Mouse (Mus musculus): ENCODE measurements around the gene Tmem239.

Gene Tmem239

DNA sequence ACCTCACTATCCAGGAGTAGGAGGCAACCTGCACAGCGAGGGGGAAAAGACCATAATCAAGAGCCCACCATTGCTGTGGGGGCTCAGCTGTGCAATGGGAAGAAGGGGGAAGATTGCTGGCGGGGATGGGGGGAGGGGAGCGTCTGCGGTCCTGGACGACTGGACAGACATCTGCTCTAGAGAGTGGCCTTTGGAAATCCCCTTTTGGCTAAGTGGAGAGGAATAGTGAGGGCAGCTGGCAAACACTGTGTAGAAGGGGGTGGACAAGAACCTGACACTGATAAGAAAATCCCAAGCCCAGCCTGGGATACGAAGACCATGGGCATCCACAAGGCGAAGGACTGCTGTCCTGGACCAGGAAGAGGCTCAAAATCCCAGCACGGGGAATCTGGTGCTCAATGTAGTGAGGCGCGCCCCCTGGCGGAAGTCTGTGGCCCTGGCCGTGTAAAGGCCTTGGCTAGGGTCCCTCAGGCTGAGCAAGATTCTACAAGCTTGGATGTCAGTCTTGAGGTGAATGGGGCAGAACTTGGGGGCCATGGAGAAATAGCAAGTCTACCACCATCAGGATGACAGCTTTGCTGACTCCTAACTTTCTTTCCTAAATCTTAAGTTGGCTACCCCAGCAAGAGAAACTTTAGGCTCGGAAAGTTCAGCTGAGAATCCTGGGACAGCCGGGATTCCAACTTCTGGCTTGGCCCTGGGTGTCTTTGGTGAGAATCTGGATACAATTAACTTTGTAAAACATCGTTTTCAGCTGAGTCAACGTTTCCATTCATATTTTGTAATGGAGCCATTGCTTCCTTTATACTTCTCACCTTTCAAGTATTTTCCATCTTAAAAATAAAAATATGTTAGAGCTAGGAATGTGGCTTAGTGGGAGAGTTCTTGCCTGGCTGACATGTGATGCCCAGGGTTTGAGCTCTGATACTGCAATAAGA, 5.5 kb downstream of the Tmem239 start:
- DNase-seq (ENCODE audit: low read depth): peak; percentile 80

DNA sequence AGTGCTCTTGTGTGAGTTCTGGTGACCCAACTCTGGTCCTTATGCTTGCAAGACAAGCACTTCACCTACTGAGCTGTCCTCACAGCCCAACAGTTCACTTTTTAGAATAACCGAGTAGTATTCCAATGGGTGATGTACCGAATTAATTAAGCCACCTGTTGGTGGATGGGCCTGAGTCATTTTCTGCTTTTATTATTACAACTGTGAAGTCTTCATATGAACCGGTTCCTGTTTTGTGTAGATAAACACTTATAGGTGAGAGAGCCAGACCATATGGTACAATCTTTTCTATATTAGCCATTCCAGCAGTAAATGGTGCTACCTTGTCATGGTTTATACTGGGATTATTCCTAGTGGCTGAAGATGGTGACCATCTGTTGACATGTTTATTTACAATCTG, 6.5 kb downstream of the Tmem239 start:
- DNase-seq (ENCODE audit: low read depth): no peak

DNA sequence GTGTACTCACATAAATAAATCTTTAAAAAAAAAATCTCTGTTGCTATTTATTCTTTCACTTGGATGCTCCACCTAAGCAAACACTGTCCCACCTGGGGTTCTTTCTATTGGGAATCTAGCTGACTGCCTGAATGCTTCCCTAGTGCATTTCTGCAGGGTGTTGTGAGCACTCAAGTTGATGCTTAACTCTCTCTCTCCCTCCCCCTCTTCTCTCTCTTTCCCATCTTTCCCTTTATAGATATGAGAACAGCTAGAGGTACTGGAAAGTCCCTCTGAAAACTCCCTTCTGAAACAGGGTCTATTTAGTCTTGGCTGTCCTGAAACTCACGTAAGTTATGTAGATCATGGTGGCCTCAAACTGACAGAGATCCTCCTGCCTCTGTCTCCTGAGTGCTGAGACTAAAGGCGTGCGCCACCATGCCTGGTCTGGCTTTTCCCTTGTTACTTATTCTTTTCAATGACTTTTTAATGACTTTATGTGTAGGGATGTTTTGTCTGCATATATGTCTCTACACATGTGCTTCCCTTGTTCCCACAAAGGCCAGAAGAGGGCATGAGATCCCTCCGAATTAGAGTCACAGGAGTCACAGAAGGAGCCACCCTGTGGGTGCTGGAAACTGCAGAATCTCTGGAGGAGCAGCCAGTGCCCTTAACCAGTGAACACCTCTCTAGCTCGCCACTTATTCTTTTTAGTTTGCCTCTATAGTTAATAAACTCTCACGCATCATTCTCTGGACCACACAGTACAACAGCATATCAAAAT, 8.0 kb downstream of the Tmem239 start:
- peak; percentile 28 for DNase-seq (ENCODE audit: low read depth)

DNA sequence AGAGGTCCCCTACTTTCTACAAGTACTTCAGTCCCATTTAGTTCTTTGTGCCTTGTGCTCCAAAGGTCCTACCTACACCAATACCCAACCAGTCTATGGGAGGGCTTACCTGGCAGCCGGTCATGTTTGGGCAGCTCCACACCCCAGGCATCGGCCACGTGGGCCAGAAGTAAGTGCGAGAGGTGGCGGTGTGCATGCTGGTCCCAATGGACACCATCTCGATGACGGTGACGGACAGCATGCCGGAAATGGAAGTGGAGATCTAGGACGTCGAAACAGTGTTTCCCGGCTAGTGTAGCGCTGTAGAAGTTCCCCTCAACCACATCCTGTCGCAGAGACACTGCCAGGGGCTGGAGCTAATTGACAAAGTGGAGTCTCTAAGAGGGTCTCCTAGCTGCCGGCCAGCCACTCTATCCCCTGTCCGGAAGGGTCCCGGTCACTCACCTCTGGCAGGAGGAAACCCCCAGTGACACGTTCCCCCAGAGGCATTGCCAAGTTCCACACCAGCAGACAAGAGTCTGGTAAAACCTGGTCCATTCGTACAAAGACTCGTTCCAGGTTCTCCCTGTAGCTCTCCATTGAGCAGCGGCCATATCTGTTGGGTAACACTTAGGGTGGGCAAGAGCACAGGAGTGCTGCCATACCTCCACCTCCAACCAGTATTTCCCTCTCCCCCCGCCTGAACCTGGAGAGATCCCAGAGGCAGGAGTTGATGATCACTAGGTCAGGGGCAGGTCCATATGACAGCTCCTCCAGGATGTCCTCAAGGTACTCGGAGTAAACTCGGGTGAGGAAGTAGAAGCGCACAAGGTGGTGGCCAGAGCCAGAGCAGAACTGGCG, 15.7 kb downstream of the Tmem239 start:
- no peak for DNase-seq (ENCODE audit: low read depth)

DNA sequence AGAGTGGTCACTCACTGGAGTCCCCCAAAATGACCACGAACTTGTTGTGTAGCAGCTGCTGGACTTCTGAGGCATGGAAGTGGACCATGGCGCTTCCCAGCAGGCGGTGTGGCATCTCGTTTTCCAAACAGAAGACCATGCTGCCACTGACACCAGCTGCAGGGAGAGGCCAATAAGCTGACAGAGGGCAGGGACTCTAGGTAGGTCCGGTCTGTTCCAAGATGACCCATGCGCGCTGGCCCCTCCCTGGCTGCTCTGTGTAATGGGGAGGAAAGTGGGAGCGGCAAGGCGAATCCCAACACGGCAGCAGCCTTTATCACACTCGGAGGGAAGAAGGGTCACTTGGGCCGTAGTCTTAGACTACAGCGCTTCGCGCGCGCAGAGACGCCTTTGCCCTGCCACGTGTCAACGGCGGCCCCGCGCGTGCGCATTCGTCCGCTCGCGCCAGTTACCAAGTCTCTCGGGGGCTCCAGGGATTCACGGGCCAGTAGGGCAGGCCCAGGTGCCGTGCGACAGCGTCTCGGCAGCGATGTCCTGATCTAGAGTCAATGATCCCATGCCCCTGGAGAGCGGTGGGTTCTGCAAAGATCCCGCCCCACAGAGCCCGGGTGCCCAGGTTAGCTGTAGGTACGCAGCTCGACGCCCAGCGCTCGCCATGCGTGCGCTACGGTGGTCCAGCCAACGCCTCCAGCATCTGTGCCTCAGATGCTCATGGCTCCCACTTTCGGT, 17.3 kb downstream of the Tmem239 start:
- peak; percentile 81 for DNase-seq (ENCODE audit: low read depth)

DNA sequence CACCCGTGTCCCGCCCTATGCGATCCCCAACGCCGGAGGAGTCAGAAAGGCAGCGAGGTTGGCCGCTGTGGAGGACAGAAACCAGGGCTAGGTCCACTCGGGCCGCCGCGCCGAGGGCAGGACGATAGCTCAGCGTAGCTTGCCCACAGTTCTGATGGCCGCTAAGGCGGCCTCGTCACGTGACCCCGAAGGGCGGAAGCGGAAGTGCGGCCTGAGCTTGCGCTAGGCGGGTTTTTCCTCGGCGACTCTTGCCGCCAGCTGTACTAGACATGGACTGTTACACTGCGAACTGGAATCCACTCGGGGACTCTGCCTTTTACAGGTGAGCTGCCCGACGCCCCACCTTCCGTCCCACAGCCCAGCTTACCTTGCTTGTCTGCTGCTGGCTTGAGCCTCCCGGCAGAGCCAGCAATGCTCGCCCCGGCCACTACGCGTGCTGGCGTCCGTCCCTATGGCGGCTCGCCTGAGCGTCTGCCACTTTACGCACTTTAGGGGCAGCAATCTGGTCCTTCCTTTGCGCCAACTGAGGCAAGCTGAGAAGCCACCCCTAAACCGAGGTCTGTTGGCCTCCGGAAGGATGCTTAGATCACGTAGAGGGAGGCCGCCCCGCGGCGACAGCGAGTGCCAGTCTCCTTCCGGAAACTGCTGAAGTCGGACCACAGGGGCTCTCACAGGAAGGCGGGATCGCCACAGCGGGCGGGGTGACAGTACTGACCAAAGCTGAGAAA, 18.0 kb downstream of the Tmem239 start, which contains the start of the genes Vps16 and Pced1a:
Gene Vps16, plus strand, starts transcription at position 214 of the 728 bp plus-strand sequence.
Gene Pced1a, minus strand, starts transcription at position 576 of the 728 bp plus-strand sequence.
- peak; percentile 95 for DNase-seq (ENCODE audit: low read depth)

DNA sequence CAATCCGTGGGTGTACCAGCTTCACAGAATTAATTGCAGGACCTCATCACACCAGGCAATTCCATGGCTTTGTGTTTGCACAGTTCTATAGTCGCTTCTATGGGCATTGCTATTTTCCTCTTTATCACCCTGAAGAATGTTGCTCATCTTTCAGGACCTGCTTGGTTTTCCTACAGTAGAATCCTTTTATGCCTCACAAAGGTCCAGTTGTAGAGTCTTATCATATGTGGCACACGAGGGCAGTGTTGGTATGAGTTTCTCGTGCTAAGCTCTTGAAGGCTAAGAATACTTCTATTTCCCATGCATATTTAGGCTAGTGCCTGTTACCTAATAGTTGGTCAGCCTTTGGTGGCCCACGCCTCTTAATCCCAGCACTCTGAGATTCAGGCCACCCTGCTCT, 18.8 kb downstream of the Tmem239 start:
- peak; percentile 42 for DNase-seq (ENCODE audit: low read depth)

DNA sequence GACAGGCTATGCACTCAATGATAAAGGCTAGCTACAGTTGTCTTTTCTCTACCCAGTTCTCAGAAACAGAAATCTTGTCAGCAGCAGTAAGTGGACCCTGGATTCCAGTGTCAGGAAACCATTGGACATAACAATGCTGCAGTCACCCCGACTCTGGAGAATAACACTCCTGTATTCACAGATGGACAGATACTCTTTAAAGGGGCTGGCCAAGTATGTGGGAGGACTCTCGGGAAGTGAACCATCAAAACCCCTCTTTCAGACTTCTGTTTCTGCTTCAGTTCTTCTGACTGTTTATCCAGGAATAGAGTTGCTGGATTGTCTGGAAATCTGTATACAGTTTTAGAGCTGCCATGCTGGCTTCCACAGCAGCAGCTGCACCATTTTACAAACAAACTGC, 23.6 kb downstream of the Tmem239 start:
- DNase-seq (ENCODE audit: low read depth): no peak

DNA sequence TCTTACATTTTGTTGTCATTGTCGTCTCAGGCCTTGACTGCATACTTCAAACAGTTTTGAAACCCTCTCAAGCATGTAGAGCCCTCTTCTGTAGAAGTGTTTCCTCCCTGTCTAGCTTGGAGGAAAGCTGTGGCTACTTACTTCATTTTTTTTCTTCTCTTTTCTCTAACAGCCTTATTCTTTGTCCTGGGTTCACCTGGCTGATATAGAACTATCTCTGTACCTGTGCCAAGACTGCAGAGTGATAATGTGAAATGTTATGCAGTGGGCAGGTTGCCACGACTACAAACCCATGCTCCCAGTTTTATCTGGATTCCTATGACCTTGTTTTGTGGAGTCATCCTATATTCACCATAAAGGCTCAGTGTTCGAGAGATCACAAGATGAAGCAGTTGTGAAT, 24.2 kb downstream of the Tmem239 start:
- DNase-seq (ENCODE audit: low read depth): no peak

DNA sequence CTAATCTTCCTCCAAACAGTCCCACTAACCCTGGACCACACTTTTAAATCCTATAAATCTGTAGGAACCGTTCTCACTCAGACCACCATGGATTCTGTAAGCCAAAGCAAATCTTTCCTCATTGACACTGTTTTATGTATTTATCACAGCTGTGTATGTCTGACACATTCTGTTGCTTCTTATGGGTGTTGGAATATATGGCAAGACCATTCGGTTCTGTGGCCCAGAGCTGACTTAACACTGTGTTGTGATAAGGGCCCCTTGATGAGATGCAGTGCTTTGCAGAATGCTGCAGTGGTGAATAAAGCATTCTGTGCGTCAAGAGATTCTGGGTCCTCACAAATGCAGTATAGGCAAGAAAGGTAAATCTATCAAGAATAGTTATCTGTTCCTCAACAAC, 25.9 kb downstream of the Tmem239 start:
- no peak for DNase-seq (ENCODE audit: low read depth)

DNA sequence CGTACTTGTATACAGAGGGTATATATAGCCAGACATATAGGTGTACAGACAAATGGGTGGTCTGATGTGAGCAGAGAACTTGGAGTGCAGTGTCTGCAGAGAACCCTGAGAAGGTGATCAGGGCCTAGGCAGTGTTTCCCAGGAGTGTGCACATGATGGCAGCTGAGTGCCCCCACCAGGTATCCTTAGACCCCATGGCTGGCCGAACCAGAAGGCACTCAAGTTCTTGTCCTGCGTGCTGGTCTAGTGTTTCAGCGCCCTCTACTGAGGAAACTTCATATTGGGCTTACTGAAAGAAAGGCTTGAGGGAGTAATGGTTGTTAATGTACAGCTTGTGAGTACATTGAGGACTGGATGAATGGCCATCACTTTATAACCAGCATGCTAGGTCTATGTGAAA, 26.9 kb downstream of the Tmem239 start:
- peak; percentile 77 for DNase-seq (ENCODE audit: low read depth)

DNA sequence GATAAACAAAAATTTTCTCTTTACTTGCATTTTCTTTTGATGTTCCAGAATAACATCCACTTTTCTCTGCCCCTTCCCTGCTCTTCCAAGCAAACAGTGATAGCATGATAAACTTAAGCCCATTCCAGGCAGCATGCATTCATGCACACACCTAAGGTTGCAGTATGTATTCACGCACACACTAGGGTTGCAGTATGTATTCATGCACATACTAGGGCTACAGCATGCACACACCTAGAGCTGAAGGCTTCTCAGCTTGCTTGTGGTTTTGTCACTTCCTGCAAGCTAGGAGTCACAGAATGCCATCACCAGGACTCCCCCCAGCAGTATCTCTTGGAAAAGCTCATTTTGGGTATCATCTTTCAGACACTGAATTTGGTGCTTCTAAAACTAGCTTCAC, 30.5 kb downstream of the Tmem239 start:
- DNase-seq (ENCODE audit: low read depth): no peak

DNA sequence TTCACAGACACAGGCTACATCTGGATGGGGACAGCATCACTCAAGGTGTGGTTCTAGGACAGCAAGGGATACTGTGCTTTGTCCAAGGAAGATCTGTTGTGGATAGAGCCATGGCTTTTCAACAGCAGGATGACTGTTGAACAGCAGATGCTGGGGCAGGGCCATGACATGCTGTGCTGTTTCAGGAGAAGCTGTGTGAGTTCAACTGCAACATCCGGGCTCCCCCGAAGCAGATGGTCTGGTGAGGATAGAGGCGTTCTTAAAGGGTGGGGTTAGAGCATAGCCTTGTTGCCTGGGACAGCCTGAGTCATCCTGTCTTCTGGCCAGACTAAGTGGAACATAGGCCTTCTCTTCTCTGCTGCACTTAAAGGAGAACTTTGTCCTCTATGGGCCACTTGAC, 32.6 kb downstream of the Tmem239 start:
- DNase-seq (ENCODE audit: low read depth): no peak

DNA sequence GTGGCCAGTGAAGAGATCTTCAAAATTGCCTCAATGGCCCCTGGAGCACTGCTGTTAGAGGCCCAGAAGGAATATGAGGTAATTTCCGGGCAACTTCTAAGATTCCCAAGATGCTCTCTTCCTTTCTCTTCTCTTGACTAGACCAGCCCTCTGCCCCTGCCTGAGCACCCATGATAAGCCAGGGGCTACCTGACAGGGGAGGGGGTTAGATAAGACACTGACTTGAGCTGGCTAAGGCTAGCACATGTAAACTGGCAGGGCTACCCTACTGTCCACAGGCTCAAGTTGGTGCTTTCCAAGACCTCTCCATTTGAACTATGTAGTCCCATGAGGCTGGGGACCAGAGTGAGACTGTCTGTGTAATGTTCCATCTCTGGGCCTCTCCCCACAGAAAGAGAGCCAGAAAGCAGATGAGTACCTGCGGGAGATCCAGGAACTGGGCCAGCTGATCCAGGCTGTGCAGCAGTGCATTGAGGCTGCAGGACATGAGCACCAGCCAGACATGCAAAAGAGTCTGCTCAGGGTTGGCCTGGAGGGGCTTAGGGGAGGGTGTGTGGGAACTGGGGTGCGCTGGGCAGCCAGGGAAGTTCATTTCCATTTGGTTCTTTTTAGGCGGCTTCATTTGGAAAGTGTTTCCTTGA, 33.7 kb downstream of the Tmem239 start:
- DNase-seq (ENCODE audit: low read depth): no peak

DNA sequence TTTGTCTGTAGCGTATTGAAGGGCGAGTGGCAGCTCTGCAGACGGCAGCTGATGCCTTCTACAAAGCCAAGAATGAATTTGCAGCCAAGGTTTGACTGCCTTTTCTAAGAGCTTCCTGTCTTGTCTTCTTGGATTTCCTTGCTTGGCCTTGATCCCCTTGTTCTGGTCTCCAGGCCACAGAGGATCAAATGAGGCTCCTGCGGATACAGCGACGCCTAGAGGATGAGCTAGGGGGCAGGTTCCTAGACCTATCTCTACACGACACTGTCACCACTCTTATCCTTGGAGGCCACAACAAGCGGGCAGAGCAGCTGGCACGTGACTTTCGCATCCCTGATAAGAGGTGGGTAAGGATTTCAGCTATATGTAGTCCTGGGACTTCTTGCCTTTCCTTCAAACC, 35.9 kb downstream of the Tmem239 start:
- DNase-seq (ENCODE audit: low read depth): no peak

DNA sequence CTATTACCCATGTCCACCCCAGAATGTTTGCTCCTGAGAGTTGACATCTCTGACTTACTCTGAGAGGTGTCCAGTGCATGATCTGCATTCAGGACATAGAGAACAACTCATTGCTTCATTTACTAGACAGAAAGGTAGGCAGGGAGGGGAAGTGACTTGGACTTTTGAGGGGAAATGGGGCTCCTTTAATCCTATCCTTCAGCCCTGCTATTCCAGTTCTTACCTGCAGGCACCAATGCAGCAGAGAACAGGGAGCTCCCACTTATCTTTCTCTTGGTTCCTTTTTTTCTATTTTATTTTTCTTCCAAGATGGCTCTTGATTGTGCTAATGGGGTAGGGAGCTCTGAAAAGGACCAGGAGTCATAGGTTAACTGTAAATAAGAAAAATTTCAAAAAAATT, 42.2 kb downstream of the Tmem239 start:
- DNase-seq (ENCODE audit: low read depth): peak; percentile 29

DNA sequence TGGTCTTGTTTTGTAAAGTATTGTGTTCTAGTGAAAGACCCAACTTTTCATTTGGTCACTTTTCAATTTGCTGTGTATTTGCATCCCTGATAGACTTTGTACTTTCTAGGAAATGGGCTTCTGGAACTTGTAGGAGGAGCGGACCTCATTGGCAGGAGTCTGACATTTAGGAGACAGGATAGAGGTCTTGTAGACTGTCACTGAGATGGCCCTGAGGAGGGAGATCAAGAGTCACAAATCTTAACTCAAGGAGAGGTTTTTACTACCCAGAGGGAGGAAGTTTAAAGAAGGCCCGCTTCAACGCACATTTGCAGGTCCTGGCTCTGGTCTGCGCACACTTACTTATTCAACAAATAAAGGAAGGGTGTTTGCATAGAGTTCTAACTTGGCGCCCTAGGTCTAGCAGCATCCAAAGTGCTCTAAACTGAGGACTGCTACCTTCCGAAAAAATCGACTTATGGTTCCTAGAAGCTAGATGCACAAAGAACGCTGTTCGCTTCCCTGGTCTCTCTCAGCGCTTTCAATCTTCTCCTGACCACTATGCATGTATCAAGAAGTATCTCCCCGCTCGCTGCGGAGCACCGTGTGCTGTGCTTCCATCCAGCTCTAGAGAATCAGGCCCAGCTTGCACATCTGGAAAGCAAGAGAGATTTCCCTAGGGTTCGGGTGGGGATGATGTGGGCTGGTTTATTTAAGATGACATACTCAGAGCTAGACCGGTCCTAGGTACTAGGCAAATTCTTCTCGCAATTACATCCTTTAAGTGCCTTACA, 42.9 kb downstream of the Tmem239 start:
- DNase-seq (ENCODE audit: low read depth): peak; percentile 59

DNA sequence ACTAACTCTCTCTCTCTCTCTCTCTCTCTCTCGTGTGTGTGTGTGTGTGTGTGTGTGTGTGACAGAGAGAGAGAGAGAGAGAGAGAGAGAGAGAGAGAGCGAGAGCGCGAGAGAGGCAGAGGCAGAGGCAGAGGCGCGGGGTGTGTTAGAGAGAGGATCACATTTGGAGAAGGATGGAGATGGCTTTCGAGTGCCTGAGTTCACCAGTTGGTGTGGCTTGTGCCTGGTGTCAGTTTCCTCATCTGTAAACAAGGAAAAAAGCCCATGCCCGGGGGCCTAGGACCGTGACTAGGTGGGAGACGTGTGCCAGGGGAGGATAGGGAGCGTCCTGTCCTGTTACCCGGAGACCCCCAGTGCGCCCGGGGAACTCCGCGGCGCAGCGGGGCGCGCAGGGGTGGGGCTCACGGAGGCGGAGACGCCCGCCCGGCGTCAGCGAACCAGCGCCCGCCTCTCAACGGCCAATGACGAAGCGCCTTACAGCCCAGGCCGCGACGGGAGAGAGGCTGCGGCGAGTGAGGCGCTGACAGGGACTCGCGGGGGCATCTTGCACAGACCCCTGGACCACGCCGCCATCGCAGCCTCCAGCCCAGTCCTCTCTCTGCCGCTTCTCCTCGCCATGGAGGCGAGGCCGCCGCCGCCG, 43.6 kb downstream of the Tmem239 start, which contains the start of gene Ptpra:
Gene Ptpra, plus strand, starts transcription at position 485 of the 640 bp plus-strand sequence.
- peak; percentile 92 for DNase-seq (ENCODE audit: low read depth)

DNA sequence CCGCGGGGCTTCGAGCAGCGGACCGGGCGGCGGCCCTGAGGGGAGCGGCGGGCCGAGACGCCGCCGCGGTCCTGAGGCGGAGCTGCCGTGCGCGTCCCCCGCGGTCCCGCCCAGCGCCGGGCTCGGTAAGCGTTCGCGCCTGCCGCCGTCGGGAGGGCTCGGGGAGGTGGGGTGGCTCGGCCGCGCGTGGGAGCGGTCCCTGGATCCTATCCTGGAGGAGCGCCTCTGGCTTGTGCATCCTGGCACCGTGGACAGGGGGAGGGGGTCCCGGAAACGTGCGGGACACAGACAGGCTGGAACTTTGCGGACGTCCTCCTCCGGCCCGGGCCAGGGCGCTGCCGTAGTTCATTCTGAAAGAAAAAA, 44.1 kb downstream of the Tmem239 start:
- DNase-seq (ENCODE audit: low read depth): peak; percentile 81

All from induced T-regulatory cell, adult 2 months (primary cell).